Mouse (Mus musculus) midbrain, embryonic 12.5 days (tissue): ENCODE measurements at regions not wholly inside any gene's neighbourhood (a gene's known extent, or its start where the extent isn't known, plus 50 kb on each side); places are given as distances from the start of the nearest gene placed in this dataset.

ENCODE experiments used
- ATAC-seq: fragments of 200-750 bp; cut with Nextera tagmentation; 2 replicates; pipeline ENCODE4 v1.8.0; 2017; ENCODE audit warnings: low read depth, moderate TSS enrichment, moderate library complexity; ENCODE audit not compliant: low FRiP score
- H3K27ac ChIP-seq: fragments of 300-500 bp; sonication (generic); replicated peaks from 2 replicates; pipeline ENCODE4 v1.5.1; 2016; ENCODE audit warnings: mild to moderate bottlenecking
- H3K27me3 ChIP-seq: fragments of 300-500 bp; sonication (generic); 2 replicates; pipeline ENCODE4 v1.6.1; 2016; ENCODE audit warnings: mild to moderate bottlenecking
- H3K36me3 ChIP-seq: fragments of 300-500 bp; sonication (generic); 2 replicates; pipeline ENCODE4 v1.6.1; 2016
- H3K4me1 ChIP-seq: fragments of 300-500 bp; sonication (generic); 2 replicates; pipeline ENCODE4 v1.6.1; 2016
- H3K4me2 ChIP-seq: fragments of 300-500 bp; sonication (generic); replicated peaks from 2 replicates; pipeline ENCODE4 v1.6.1; 2016; ENCODE audit warnings: mild to moderate bottlenecking, moderate library complexity
- H3K4me3 ChIP-seq: fragments of 300-500 bp; sonication (generic); 2 replicates; pipeline ENCODE4 v1.5.1; 2016; ENCODE audit warnings: mild to moderate bottlenecking
- H3K9ac ChIP-seq: fragments of 300-500 bp; sonication (generic); replicated peaks from 2 replicates; pipeline ENCODE4 v1.6.1; 2016; ENCODE audit warnings: mild to moderate bottlenecking, moderate library complexity
- H3K9me3 ChIP-seq: fragments of 300-500 bp; sonication (generic); 2 replicates; pipeline ENCODE4 v1.6.1; 2016; ENCODE audit warnings: mild to moderate bottlenecking
- WGBS: fragments of 180-500 bp; shearing (Covaris S2); methylation state at CpG from one replicate; pipeline ENCODE4 v1.1.7; 2016; 5-methylcytosine and 5-hydroxymethylcytosine counted together

- Histone ChIP-seq H3K9ac (no peak overlapping the region), H3K27me3 (no peaks in the 10 kb centered on the region), H3K4me1 (no peaks in the 10 kb centered on the region), H3K4me2 (no peak overlapping the region), H3K4me3 (no peak overlapping the region), H3K27ac (no peak overlapping the region), H3K36me3 (no peaks in the 10 kb centered on the region), H3K9me3 (no peaks in the 10 kb centered on the region)
- no peak for ATAC-seq
- 89% methylated on average over 10 of the region's 10 CpGs for WGBS
These were observed 115.3 kb upstream of the Nr2f2 start for GRCm38 (mm10) chr7:70481880-70482279.

- H3K4me3 ChIP-seq, result no peak overlapping the region
- no peak overlapping the region for H3K4me2 ChIP-seq
- no peak overlapping the region for H3K9ac ChIP-seq
- no peaks in the 10 kb centered on the region for H3K9me3 ChIP-seq
- 77% methylated on average over 4 of the region's 4 CpGs for WGBS
- no peaks in the 10 kb centered on the region for H3K27me3 ChIP-seq
- no peak for ATAC-seq
- no peaks in the 10 kb centered on the region for H3K36me3 ChIP-seq
- H3K27ac ChIP-seq, result no peak overlapping the region
- H3K4me1 ChIP-seq, result no peaks in the 10 kb centered on the region
These were observed 106.3 kb upstream of the Nr2f2 start for GRCm38 (mm10) chr7:70472786-70473185.

- no peaks in the 10 kb centered on the region for H3K27me3 ChIP-seq
- H3K4me3 ChIP-seq, result no peak overlapping the region
- H3K36me3 ChIP-seq, result no peaks in the 10 kb centered on the region
- WGBS, result 94% methylated on average over 2 of the region's 2 CpGs
- H3K9ac ChIP-seq, result no peak overlapping the region
- no peak for ATAC-seq
- no peak overlapping the region for H3K4me2 ChIP-seq
- no peaks in the 10 kb centered on the region for H3K9me3 ChIP-seq
- H3K27ac ChIP-seq, result no peak overlapping the region
- H3K4me1 ChIP-seq, result no peaks in the 10 kb centered on the region
These were observed 104.0 kb upstream of the Nr2f2 start for GRCm38 (mm10) chr7:70470557-70470956.

- no peak overlapping the region for H3K9ac ChIP-seq
- no peaks in the 10 kb centered on the region for H3K27me3 ChIP-seq
- no peak for ATAC-seq
- no peak overlapping the region for H3K4me2 ChIP-seq
- no peak overlapping the region for H3K4me3 ChIP-seq
- H3K9me3 ChIP-seq, result no peaks in the 10 kb centered on the region
- no peaks in the 10 kb centered on the region for H3K36me3 ChIP-seq
- 91% methylated on average over 4 of the region's 4 CpGs for WGBS
- H3K4me1 ChIP-seq, result no peaks in the 10 kb centered on the region
- no peak overlapping the region for H3K27ac ChIP-seq
These were observed 95.6 kb upstream of the Nr2f2 start for GRCm38 (mm10) chr7:70462131-70462530.

GRCm38 (mm10) chr7:70454525-70454924 lies 88.0 kb upstream of the Nr2f2 start:
- no peak overlapping the region for H3K4me3 ChIP-seq
- H3K9ac ChIP-seq, result no peak overlapping the region
- no peaks in the 10 kb centered on the region for H3K27me3 ChIP-seq
- no peaks in the 10 kb centered on the region for H3K36me3 ChIP-seq
- WGBS, result 40% methylated on average over 1 of the region's 1 CpGs
- H3K4me2 ChIP-seq, result no peak overlapping the region
- 0 out of 2 replicates have a peak, but pooled peaks have one; percentile 19 for ATAC-seq
- H3K9me3 ChIP-seq, result no peaks in the 10 kb centered on the region
- H3K4me1 ChIP-seq, result peaks cover 3% of the 10 kb centered on the region; the same call in 1 of the 2 replicates
- no peak overlapping the region for H3K27ac ChIP-seq

GRCm38 (mm10) chr7:70452816-70453215 lies 86.3 kb upstream of the Nr2f2 start:
- H3K9ac ChIP-seq, result no peak overlapping the region
- no peaks in the 10 kb centered on the region for H3K36me3 ChIP-seq
- H3K27me3 ChIP-seq, result no peaks in the 10 kb centered on the region
- H3K4me1 ChIP-seq, result peaks cover 3% of the 10 kb centered on the region; the same call in 1 of the 2 replicates
- no peak overlapping the region for H3K27ac ChIP-seq
- no peak for ATAC-seq
- WGBS, result 64% methylated on average over 4 of the region's 4 CpGs
- H3K4me2 ChIP-seq, result no peak overlapping the region
- H3K4me3 ChIP-seq, result no peak overlapping the region
- no peaks in the 10 kb centered on the region for H3K9me3 ChIP-seq

- no peak for ATAC-seq
- WGBS, result 95% methylated on average over 6 of the region's 6 CpGs
These were observed 72.4 kb upstream of the Nr2f2 start for GRCm38 (mm10) chr7:70438908-70439307.

GRCm38 (mm10) chr7:70433838-70434237 lies 67.3 kb upstream of the Nr2f2 start:
- Histone ChIP-seq H3K9ac (no peak overlapping the region), H3K27me3 (no peaks in the 10 kb centered on the region), H3K4me2 (no peak overlapping the region), H3K27ac (no peak overlapping the region), H3K36me3 (no peaks in the 10 kb centered on the region), H3K4me1 (no peaks in the 10 kb centered on the region), H3K9me3 (no peaks in the 10 kb centered on the region), H3K4me3 (no peak overlapping the region)
- no peak for ATAC-seq
- 72% methylated on average over 8 of the region's 8 CpGs for WGBS

More at GRCm38 (mm10) chr7:70438908-70439307, 72.4 kb upstream of the Nr2f2 start:
- H3K27me3 ChIP-seq, result no peaks in the 10 kb centered on the region
- no peaks in the 10 kb centered on the region for H3K4me1 ChIP-seq
- H3K9ac ChIP-seq, result no peak overlapping the region
- no peaks in the 10 kb centered on the region for H3K36me3 ChIP-seq
- H3K27ac ChIP-seq, result no peak overlapping the region
- no peak overlapping the region for H3K4me2 ChIP-seq
- no peaks in the 10 kb centered on the region for H3K9me3 ChIP-seq
- H3K4me3 ChIP-seq, result no peak overlapping the region

- no peak overlapping the region for H3K4me2 ChIP-seq
- H3K4me1 ChIP-seq, result no peaks in the 10 kb centered on the region
- H3K27me3 ChIP-seq, result no peaks in the 10 kb centered on the region
- ATAC-seq, result no peak
- 74% methylated on average over 6 of the region's 6 CpGs for WGBS
- H3K9ac ChIP-seq, result no peak overlapping the region
- H3K36me3 ChIP-seq, result no peaks in the 10 kb centered on the region
- H3K4me3 ChIP-seq, result no peak overlapping the region
- no peaks in the 10 kb centered on the region for H3K9me3 ChIP-seq
- no peak overlapping the region for H3K27ac ChIP-seq
These were observed 66.8 kb upstream of the Nr2f2 start for GRCm38 (mm10) chr7:70433358-70433757.

- Histone ChIP-seq H3K27ac (no peak overlapping the region), H3K27me3 (no peaks in the 10 kb centered on the region), H3K4me2 (no peak overlapping the region), H3K4me1 (no peaks in the 10 kb centered on the region), H3K36me3 (no peaks in the 10 kb centered on the region), H3K9ac (no peak overlapping the region), H3K9me3 (no peaks in the 10 kb centered on the region), H3K4me3 (no peak overlapping the region)
- ATAC-seq, result no peak
- WGBS, result 82% methylated on average over 2 of the region's 2 CpGs
These were observed 65.2 kb upstream of the Nr2f2 start for GRCm38 (mm10) chr7:70431712-70432111.

GRCm38 (mm10) chr7:70429326-70429725 lies 62.8 kb upstream of the Nr2f2 start:
- no peak overlapping the region for H3K9ac ChIP-seq
- H3K4me3 ChIP-seq, result no peak overlapping the region
- H3K4me2 ChIP-seq, result no peak overlapping the region
- no peaks in the 10 kb centered on the region for H3K27me3 ChIP-seq
- H3K9me3 ChIP-seq, result no peaks in the 10 kb centered on the region
- WGBS, result 72% methylated on average over 2 of the region's 2 CpGs
- ATAC-seq, result no peak
- no peak overlapping the region for H3K27ac ChIP-seq
- H3K4me1 ChIP-seq, result peaks cover under 1% of the 10 kb centered on the region; the same call in 1 of the 2 replicates
- no peaks in the 10 kb centered on the region for H3K36me3 ChIP-seq

- H3K4me2 ChIP-seq, result no peak overlapping the region
- no peaks in the 10 kb centered on the region for H3K36me3 ChIP-seq
- ATAC-seq, result peak; percentile 97
- no peak overlapping the region for H3K9ac ChIP-seq
- no peak overlapping the region for H3K27ac ChIP-seq
- H3K9me3 ChIP-seq, result no peaks in the 10 kb centered on the region
- 25% methylated on average over 4 of the region's 4 CpGs for WGBS
- H3K27me3 ChIP-seq, result no peaks in the 10 kb centered on the region
- no peak overlapping the region for H3K4me3 ChIP-seq
- peaks cover 7% of the 10 kb centered on the region for H3K4me1 ChIP-seq
These were observed 57.7 kb upstream of the Nr2f2 start for GRCm38 (mm10) chr7:70424231-70424620.

- peak; percentile 53 for ATAC-seq
- no peak overlapping the region for H3K27ac ChIP-seq
These were observed 57.1 kb upstream of the Nr2f2 start for GRCm38 (mm10) chr7:70423524-70424230.

More at GRCm38 (mm10) chr7:70423524-70424230, 57.1 kb upstream of the Nr2f2 start:
- Histone ChIP-seq H3K27me3 (no peaks in the 10 kb centered on the region), H3K9me3 (no peaks in the 10 kb centered on the region), H3K9ac (no peak overlapping the region), H3K4me3 (no peak overlapping the region), H3K4me1 (peaks cover 7% of the 10 kb centered on the region), H3K4me2 (no peak overlapping the region), H3K36me3 (no peaks in the 10 kb centered on the region)
- 66% methylated on average over 10 of the region's 10 CpGs for WGBS
